Mouse (Mus musculus): Measurements from ENCODE around the gene Serpine2.

GRCm38 (mm10) chr1:79754936-79755335 is 106.0 kb downstream of the Serpine2 start:
- TF ChIP-seq CTCF (IDR thresholded peaks at IDR 0.05; ENCODE audit: low read depth) (no peak), EP300 (IDR thresholded peaks at IDR 0.05; ENCODE audit: low read depth) (no peak)
